Mouse (Mus musculus) layer of hippocampus, postnatal 14 days (tissue): Measurements from ENCODE around the gene Mroh2a. TPM values are rescaled to one million over a fixed set of nuclear protein-coding genes. Genes with fewer than 3 reads are reported as not detected.

Experiments
- DNase-seq, 2 experiments: peaks; one replicate each; pipeline ENCODE4 v3.0.0; 2021 to 2022; ENCODE audit warnings: low spot score in 2 of 2, mixed read lengths in 1 of 2
- total RNA-seq, 2 experiments: library from RNA; stranded (reverse); gene quantifications; 2 replicates each; pipeline ENCODE4 v1.2.3; 2021

The Mroh2a gene
- total RNA-seq, 2 experiments from 2014 or later: 0.12 to 0.17 TPM

- DNase-seq: no peak
These were observed 8.5 kb downstream of the Mroh2a start for GRCm38 (mm10) chr1:88235046-88235893.

- no peak for DNase-seq
These were observed 9.2 kb downstream of the Mroh2a start for GRCm38 (mm10) chr1:88235894-88236415.

DNA sequence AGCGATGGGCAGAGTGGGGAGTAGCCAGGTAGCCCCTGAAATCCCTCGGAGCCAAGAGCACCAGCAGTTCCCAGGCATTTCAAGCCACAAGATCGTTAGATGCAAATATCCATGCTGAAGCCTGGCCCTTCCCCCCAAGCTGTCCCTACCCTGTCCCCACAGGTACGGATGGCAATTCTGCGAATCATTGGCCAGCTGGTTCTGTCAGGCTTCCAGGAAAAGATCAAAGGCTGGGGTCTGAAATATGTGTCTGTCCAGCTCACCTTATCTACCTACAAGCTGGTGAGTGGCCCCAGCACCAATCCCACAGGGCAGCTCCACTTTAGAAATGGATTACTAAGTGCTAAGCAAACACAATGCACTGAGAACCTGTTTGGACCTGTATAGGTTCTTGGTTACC is 10.5 kb downstream of the Mroh2a start:
- DNase-seq: no peak

GRCm38 (mm10) chr1:88238771-88239170 is 12.0 kb downstream of the Mroh2a start:
- no peak for DNase-seq

GRCm38 (mm10) chr1:88240072-88240471 is 13.3 kb downstream of the Mroh2a start:
- DNase-seq: no peak

- no peak for DNase-seq
These were observed 13.8 kb downstream of the Mroh2a start for GRCm38 (mm10) chr1:88240579-88240978.

DNA sequence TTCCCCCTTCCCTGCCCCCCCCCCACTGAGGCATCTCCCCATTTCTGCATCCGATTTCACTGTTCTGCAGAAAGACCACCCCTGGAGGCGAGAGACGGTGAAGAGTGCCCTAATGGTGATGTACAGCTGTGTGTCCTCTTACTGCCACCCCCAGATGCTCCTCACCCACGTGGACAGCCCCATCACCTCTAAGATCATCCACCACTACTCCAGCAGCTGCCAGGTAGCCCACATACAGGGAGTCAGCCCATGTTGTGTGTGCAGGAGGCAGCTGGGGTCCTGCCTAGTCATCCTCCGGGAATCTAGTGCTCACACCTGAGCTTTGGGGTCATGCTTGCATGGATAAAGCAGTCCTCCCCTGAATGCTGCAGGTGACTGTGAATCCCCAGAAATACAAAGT is 17.1 kb downstream of the Mroh2a start:
- no peak for DNase-seq

DNA sequence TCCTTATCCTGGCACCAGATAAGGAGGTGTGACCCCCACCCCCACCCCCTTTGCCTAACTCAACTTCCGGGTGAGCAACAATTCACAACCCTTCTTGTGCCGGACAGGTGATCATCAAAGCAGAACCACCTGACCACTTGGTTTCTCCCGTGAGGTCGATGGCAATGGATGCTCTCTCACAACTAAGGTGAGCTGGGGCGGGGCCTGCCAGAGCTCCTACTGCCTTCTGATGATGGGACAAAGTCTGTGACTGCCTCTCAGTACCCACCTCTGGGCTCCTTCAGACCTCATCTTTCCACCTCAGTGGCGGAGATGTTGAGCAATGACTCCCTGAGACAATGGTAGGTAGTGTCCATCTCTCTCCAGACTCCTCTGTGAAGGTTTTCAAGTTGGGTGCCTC is 19.1 kb downstream of the Mroh2a start:
- no peak for DNase-seq

DNA sequence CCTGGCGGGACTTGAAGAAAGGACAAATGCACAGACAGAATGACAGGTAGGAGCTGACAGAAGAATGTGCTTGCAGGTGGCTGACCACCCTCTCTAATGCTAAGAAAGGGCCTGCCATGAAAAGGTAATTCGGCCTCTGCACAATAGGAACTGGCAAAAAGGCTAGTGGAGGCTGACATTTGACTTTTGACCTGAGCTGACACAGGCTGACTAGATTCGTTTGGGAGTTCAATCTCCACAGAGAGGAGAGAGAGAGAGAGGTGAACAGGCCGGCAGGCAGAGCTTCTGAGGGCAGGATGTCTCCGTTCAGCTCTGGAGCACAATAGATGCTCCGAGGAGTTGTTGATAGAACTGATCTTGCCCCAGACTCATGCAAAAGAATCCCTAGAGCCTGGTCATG is 19.6 kb downstream of the Mroh2a start:
- DNase-seq: no peak

DNA sequence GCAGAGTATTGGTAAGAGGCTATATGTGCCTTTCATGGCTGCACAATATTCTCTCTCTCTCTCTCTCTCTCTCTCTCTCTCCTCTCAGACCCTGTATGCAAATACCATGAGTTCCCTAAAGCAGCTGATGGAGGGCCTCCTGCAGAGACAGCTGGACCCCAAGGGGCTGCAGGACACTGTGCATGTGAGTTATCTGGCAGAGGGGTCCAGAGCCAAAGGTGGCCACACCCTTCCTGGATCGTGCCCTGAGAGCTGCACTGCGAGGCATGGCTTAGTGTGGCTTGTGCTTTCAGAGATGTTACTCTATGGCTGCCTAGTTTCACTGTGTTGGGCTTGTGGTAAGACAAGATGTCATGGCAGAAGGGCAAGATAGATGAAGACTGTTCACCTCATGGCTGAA is 20.9 kb downstream of the Mroh2a start:
- DNase-seq: no peak

DNA sequence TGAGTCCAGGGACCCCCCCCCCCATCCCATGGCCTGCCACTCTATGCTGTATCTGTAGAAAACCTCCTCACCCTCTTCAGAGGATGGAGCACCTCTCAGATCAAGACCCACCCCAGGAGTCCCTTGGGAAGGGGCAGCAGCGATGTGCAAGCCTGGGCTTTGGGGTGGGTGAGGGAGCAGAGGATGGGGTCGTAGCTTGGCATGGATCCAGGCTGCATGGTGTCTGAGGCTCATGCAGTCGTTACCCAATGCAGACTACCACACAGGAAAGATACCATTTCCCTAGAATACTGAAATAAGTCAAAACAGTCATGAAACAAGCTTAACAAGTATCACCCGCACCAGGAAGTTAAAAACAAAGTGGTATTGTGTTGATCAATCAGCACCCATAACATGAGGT is 21.9 kb downstream of the Mroh2a start:
- DNase-seq: no peak

- DNase-seq: no peak
These were observed 22.8 kb downstream of the Mroh2a start for GRCm38 (mm10) chr1:88249596-88249995.

DNA sequence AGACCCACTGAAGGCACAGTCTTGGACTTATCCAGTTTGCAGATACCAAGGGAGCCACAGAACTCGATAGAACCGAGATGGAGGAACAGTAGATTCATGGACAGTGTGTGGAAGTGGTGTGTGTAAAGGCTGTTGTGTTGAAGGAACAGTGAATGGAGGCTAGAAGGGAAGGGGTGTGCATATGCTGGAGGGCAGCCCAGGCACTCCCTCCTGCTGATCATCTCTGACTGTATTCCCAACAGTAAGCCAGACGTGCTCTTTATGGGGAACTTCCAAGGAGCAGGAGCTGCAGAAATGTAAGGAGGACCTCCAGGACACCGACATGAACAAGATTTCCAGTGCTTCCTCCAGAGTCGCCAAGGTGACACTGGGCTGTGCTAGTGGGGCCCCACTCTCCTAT is 23.2 kb downstream of the Mroh2a start:
- no peak for DNase-seq

DNA sequence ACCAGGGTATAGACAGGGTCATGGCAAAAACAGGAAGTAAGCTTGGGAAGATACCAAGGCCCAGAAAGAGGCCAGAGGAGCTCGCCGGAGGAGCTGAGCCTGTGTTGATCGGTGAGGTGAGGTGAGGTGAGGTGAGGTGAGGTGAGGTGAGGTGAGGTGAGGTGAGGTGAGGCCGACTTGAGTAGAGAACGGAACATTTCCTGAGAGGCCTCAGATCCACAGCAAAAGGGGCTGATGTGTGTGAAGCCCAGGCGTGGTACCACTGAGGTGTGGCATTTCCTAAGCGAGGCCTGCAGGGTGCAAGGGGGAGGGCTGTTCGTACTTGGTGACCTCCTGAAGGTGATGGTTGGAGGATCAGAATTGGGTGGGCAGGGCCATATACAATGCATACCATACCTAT is 26.3 kb downstream of the Mroh2a start:
- DNase-seq: no peak

- no peak for DNase-seq
These were observed 26.8 kb downstream of the Mroh2a start for GRCm38 (mm10) chr1:88253540-88253939.

DNA sequence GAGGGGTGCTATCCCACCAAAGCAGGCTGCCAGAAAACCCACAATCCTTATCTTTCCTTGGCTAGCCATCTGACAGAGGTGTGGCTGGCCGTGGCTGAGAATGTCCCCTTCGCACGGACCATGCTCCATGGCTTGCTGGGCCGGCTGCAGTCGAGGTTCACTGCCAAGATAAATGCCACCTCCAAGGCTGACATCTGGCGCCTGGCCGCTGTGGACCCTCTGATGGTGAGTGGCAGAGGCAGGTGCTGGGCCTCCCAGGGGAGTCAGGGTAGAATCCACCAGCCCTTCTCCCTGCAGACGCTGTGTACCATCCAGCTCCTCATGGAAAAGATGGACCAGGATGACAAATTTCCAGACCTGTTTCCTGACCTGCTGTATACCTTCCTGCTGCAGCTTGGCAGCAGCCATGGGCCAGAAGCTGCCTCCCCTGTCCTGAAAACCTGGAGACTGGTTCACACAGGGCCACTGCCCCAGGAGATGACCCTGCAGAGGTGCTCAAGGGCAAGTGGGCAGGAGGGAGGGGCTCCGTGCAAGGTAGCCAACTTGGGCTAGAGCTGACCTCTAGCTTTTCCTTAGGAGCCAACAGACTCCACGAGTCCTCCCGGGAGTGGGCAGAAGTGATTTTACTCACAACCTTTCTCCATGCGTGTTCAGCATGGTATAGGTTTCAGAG is 28.1 kb downstream of the Mroh2a start:
- no peak for DNase-seq

GRCm38 (mm10) chr1:88255466-88255857 is 28.7 kb downstream of the Mroh2a start:
- no peak for DNase-seq

DNA sequence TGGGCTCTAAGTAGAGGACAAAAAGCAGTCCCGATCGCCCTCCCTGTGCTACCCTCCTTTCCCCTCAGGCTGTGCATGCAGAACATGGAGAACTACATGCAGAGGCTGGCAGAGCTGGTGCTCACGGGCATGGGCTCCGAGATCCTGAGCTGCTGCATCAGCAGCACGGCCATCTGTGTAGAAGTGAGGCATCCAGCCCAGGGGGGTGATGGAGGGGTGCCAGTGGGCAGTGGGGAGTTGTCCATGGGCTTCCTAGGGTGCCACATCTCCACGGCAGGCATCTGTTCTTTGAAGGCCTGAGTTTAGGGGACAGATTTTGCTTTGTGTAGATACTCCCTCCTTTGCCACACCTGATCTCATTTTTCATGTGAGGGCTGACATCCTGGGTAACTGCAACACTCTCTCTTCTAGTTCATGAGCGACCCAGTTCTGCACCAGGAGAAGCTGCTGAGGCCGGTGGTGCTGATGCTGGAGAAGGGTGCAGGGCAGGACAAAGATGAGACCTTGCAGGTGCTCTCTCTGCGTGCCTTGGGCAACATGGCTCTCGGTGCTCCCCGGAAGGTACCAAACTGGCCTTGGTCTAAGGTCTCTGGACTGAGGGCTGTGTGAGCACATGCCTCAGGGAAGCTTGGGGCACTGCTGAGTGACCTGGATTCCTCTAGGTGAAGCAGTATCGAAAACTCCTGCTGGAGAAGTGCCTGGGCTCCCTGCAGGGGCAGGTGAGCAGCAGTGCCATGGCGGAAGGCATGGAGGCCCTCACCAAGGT is 29.4 kb downstream of the Mroh2a start:
- DNase-seq: peak; percentile 68 to 70

GRCm38 (mm10) chr1:88256886-88257663 is 30.3 kb downstream of the Mroh2a start:
- DNase-seq: no peak

GRCm38 (mm10) chr1:88257681-88258080 is 30.9 kb downstream of the Mroh2a start:
- no peak for DNase-seq

- DNase-seq: no peak
These were observed 31.6 kb downstream of the Mroh2a start for GRCm38 (mm10) chr1:88258361-88258760.
